Mouse (Mus musculus) heart, embryonic 16.5 days (tissue): ENCODE results near the gene Gcnt2. TPM values are rescaled to one million over a fixed set of nuclear protein-coding genes. Genes with fewer than 3 reads are reported as not detected.
"Not testable (repeated sequence)": the region's sequence is repeated elsewhere in the genome, so short reads cannot be mapped to it uniquely, and the experiment has no call there.

Source experiments
- ATAC-seq: fragments of 200-750 bp; cut with Nextera tagmentation; replicated peaks from 2 replicates; pipeline ENCODE4 v1.8.0; 2017; ENCODE audit warnings: moderate number of reproducible peaks; ENCODE audit not compliant: insufficient read depth, low FRiP score; ENCODE audit errors: extremely low read depth
- H3K27ac ChIP-seq: fragments of 300-500 bp; sonication (generic); 2 replicates; pipeline ENCODE4 v1.5.1; 2014; ENCODE audit warnings: mild to moderate bottlenecking, low read length, control low read depth, moderate library complexity
- H3K27me3 ChIP-seq: fragments of 300-500 bp; sonication (generic); 2 replicates; pipeline ENCODE4 v1.6.1; 2014; ENCODE audit warnings: low read length, mixed read lengths; ENCODE audit not compliant: control insufficient read depth, insufficient read depth
- H3K36me3 ChIP-seq: fragments of 300-500 bp; sonication (generic); 2 replicates; pipeline ENCODE4 v1.6.1; 2014; ENCODE audit not compliant: control insufficient read depth, insufficient read depth
- H3K4me1 ChIP-seq: fragments of 300-500 bp; sonication (generic); 2 replicates; pipeline ENCODE4 v1.6.1; 2014; ENCODE audit warnings: low read length, mixed read lengths; ENCODE audit not compliant: control insufficient read depth, insufficient read depth
- H3K4me2 ChIP-seq: fragments of 300-500 bp; sonication (generic); 2 replicates; pipeline ENCODE4 v1.6.1; 2014; ENCODE audit warnings: low read depth, mild to moderate bottlenecking, control low read depth, low read length
- H3K4me3 ChIP-seq: fragments of 300-500 bp; sonication (generic); 2 replicates; pipeline ENCODE4 v1.5.1; 2014; ENCODE audit warnings: mild to moderate bottlenecking, control low read depth, low read length
- H3K9ac ChIP-seq: fragments of 300-500 bp; sonication (generic); 2 replicates; pipeline ENCODE4 v1.6.1; 2014; ENCODE audit warnings: low read length, control low read depth
- H3K9me3 ChIP-seq: fragments of 300-500 bp; sonication (generic); replicated peaks from 2 replicates; pipeline ENCODE4 v1.6.1; 2016; ENCODE audit warnings: low read length; ENCODE audit not compliant: control insufficient read depth
- WGBS: fragments of 180-500 bp; shearing (Covaris S2); extraction: QIAGEN DNeasy Blood & Tissue Kit; methylation state at CpG from one replicate; pipeline ENCODE4 v1.1.7; 2014; 5-methylcytosine and 5-hydroxymethylcytosine counted together
- polyA plus RNA-seq: library from polyadenylated mRNA; unstranded; fragments of >200 nt; fragmentation: Nextera tagmentation; extraction: Ambion mirVana; gene quantifications from 2 replicates; pipeline ENCODE4 v1.2.1, GENCODE M21; 2015

Gcnt2 gene
- polyA plus RNA-seq, 1 experiment from 2014 or later: 5.0 TPM

- no peak overlapping the region for H3K9ac ChIP-seq
- ATAC-seq: no peak
- H3K4me2 ChIP-seq: 0 out of 2 replicates have a peak overlapping the region, but pooled peaks have one; percentile 1
- H3K9me3 ChIP-seq: no peaks in the 10 kb centered on the region
- 42% methylated on average over 2 of the region's 2 CpGs for WGBS
- peak overlapping the region; percentile 47 for H3K27ac ChIP-seq
- H3K4me1 ChIP-seq: no peaks in the 10 kb centered on the region
- no peaks in the 10 kb centered on the region for H3K27me3 ChIP-seq
- H3K4me3 ChIP-seq: no peak overlapping the region
- no peaks in the 10 kb centered on the region for H3K36me3 ChIP-seq
These were observed 119.8 kb downstream of the Gcnt2 start for GRCm38 (mm10) chr13:40979321-40979720.

DNA sequence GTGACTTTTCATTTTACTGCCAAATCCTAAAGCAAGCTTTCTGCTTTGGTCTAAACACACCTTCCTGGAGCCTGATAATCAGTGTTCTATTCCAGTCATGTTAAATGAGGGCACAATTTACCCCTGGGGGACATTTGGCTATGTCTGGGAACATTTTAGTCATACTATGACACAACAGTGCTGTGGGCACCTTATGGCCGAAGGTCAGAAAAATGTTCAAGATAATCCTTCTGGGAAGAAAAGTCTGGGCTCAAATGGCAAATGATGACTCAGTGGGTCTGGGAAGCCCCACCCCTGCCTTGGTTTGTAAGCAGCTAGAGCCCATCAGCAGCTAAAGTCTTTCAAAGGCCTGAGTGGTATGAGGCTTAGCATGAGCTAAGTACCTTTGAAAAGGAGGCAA lies 123.2 kb downstream of the Gcnt2 start:
- Histone ChIP-seq H3K4me3 (no peak overlapping the region), H3K4me1 (no peaks in the 10 kb centered on the region), H3K27ac (no peak overlapping the region), H3K9ac (no peak overlapping the region), H3K4me2 (no peak overlapping the region), H3K36me3 (no peaks in the 10 kb centered on the region), H3K9me3 (no peaks in the 10 kb centered on the region), H3K27me3 (no peaks in the 10 kb centered on the region)
- no peak for ATAC-seq
- WGBS: 74% methylated on average over 1 of the region's 1 CpGs

GRCm38 (mm10) chr13:40986081-40986480 lies 126.5 kb downstream of the Gcnt2 start:
- Histone ChIP-seq H3K4me1 (no peaks in the 10 kb centered on the region), H3K36me3 (no peaks in the 10 kb centered on the region), H3K9me3 (no peaks in the 10 kb centered on the region), H3K4me3 (no peak overlapping the region), H3K4me2 (no peak overlapping the region), H3K27me3 (no peaks in the 10 kb centered on the region), H3K27ac (no peak overlapping the region), H3K9ac (no peak overlapping the region)
- 88% methylated on average over 5 of the region's 5 CpGs for WGBS
- no peak for ATAC-seq

DNA sequence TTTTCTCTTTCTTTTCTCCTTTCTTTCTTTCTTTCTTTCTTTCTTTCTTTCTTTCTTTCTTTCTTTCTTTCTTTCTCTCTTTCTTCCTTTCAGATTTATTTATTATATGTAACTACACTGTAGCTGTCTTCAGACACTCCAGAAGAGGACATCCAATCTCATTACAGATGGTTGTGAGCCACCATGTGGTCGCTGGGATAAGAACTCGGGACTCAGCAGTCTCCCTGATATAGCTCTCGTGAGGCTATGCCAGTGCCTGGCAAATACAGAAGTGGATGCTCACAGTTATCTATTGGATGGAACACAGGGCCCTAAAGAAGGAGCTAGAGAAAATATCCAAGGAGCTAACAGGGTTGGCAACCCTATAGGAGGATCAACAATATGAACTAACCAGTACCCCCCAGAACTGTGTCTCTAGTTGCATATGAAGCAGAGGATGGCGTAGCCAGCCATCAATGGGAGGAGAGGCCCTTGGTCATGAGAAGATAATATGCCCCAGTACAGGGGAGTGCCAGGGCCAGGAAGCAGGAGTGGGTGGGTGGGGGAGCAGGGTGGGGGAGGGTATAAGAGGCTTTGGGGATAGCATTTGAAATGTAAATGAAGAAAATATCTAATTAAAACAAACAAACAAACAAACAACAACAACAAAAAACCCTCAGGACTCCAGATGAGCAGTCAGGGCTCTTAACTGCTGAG lies 128.2 kb downstream of the Gcnt2 start:
- not testable (repeated sequence) for H3K9ac ChIP-seq, ATAC-seq, H3K27me3 ChIP-seq, H3K27ac ChIP-seq, H3K4me3 ChIP-seq, H3K9me3 ChIP-seq, H3K36me3 ChIP-seq, H3K4me2 ChIP-seq, H3K4me1 ChIP-seq
- 61% methylated on average over 4 of the region's 4 CpGs for WGBS

DNA sequence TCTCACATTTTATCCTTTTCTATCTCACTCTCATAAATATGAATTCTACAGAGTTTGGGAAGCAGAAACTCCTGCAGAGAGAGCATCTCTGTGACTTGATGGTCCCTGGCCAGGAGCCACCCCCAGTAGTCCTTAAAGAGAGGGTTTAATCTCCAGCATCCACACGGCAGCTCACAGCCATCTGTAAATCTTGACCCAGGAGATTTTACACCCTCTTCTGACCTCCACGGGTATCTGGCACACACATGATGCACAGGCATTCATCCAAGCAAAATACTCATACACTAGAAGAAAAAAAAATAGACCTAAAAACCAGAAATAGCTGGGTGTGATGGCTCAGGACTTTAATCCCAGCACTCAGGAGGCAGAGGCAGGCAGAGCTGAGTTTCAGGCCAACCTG lies 128.9 kb downstream of the Gcnt2 start:
- Histone ChIP-seq H3K4me2 (no peak overlapping the region), H3K4me1 (no peaks in the 10 kb centered on the region), H3K9me3 (no peaks in the 10 kb centered on the region), H3K9ac (no peak overlapping the region), H3K4me3 (no peak overlapping the region), H3K27ac (no peak overlapping the region), H3K27me3 (no peaks in the 10 kb centered on the region), H3K36me3 (no peaks in the 10 kb centered on the region)
- no peak for ATAC-seq
- WGBS: 29% methylated on average over 2 of the region's 2 CpGs

DNA sequence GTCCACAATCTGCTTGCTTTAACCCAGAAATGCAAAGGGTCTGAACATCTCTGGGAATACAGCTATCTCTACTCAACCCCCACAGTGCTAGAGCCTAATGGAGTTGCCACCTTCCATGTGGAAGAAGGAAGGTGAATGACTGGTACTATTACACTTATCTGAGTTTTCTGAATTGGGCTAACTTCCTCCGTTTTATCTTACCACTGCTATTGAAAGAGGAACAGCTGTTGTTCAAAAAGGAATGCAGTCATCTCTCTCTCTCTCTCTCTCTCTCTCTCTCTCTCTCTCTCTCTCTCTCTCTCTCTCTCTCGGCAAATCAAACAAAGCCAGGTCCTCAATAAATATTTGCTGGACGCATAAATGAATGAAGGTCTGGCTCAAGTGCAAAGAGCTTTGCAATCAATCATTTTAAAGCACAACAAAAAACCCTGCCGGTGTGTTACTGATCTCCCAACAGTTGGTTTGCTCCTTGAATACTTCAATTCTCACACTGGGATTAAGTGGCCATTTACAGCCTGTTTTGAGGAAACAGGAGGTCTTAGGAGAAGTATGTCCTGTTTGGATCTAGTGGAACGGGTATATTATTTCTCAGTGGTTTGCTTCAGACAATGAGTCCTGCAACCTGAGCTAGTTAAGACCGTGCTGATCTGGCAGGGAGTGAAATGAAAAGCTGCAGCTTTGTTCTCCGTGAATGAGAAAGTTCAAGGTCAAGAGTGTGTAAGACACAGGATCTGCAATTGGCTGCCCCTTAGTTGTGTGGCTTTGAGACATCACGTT lies 135.1 kb downstream of the Gcnt2 start:
- WGBS: 19% methylated on average over 8 of the region's 8 CpGs
- H3K27ac ChIP-seq: no peak overlapping the region
- H3K27me3 ChIP-seq: no peaks in the 10 kb centered on the region
- no peak overlapping the region for H3K9ac ChIP-seq
- H3K4me3 ChIP-seq: no peak overlapping the region
- no peaks in the 10 kb centered on the region for H3K9me3 ChIP-seq
- H3K4me2 ChIP-seq: peak overlapping the region; percentile 12; the same call in 1 of the 2 replicates
- ATAC-seq: no peak
- H3K4me1 ChIP-seq: no peaks in the 10 kb centered on the region; the same call in 1 of the 2 replicates
- no peaks in the 10 kb centered on the region for H3K36me3 ChIP-seq

- H3K4me2 ChIP-seq, H3K9ac ChIP-seq, H3K27ac ChIP-seq, H3K27me3 ChIP-seq, H3K36me3 ChIP-seq, H3K4me3 ChIP-seq, ATAC-seq, H3K9me3 ChIP-seq: not testable (repeated sequence)
- WGBS: 88% methylated on average over 5 of the region's 5 CpGs
- H3K4me1 ChIP-seq: peaks cover 11% of the 10 kb centered on the region
These were observed 139.0 kb downstream of the Gcnt2 start for GRCm38 (mm10) chr13:40998537-40998936.

DNA sequence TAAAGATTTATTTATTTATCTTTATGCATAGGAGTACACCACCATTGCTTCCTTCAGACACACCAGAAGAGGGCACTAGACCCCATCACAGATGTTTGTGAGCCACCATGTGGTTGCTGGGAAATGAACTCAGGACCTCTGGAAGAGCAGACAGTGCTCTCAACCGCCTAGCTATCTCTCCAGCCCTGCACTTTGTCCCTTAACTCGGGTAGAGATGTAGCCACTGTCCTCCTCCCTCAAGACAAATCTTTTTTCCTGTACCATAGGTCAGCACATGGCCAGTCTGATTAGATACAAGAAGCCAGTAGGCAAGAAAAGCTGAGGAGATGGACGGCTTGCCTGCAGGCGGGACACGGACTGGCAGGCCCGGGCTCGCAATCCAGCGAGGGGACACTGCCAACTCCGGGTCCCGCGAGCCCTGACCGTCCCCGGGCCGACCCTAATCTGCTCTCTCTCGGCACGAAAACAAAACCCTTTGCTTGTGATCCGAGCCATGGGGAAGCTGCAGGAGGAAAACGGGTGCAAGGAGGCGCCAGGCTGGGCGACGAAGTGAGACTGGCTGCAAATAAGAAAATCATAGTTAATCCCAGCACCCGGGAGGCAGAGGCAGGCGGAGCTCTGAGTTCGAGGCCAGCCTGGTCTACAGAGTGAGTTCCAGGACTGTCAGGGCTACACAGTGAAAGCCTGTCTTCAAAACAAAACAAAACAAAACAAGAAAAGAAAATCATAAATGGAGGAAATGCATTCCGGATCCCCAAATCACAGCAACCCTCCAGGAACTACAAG lies 140.8 kb downstream of the Gcnt2 start:
- H3K4me1 ChIP-seq: peaks cover 11% of the 10 kb centered on the region
- WGBS: 0% methylated on average over 25 of the region's 25 CpGs
- ATAC-seq: peak; percentile 37
- no peaks in the 10 kb centered on the region for H3K9me3 ChIP-seq
- H3K27ac ChIP-seq: peak overlapping the region; percentile 95
- peak overlapping the region; percentile 100 for H3K4me3 ChIP-seq
- peaks cover 5% of the 10 kb centered on the region for H3K36me3 ChIP-seq
- peak overlapping the region; percentile 80 for H3K4me2 ChIP-seq
- peak overlapping the region; percentile 94 for H3K9ac ChIP-seq
- H3K27me3 ChIP-seq: no peaks in the 10 kb centered on the region
